Mouse (Mus musculus) heart, adult 11 months (tissue): ENCODE data around the gene Ttc26.

Source experiments
- DNase-seq: peaks from one replicate; pipeline ENCODE4 v3.0.0; 2022

Ttc26 gene

DNA sequence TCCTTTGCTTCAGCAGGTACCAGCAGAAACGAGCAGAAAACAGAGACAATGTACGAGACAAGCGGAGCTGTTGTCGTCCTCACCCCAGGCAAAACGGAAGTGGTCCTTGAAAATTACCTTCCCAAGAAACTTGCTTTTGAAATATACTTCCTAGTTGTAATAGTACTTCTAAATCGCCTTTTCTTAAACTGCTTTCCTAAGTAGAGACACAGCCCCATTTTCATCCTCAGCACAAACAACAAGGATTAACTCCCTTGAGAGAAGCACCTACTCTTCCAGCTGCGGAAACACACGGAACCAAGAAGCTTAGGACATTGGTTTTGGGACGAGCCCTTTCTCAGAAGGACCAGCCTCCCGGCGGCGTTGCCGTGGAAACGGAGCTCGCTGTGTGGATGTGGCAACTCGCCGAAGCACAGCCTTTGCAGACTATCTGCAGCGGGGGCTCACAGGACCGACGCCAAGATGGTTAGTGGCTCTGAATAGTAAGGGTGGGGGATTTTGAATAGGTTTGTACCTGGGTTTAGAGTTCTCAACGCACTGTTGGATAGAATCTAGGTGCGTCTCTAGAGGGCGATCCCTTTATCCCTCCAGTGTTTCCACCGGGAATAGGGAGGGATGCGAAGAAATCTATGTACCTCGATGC, at the start of gene Ttc26:
Gene Ttc26 (plus strand): TSS at position 341 of the 643 bp plus-strand sequence.
- DNase-seq: peak; percentile 97

GRCm38 (mm10) chr6:38335264-38335663, 46.0 kb upstream of the Ttc26 start:
- no peak for DNase-seq

DNA sequence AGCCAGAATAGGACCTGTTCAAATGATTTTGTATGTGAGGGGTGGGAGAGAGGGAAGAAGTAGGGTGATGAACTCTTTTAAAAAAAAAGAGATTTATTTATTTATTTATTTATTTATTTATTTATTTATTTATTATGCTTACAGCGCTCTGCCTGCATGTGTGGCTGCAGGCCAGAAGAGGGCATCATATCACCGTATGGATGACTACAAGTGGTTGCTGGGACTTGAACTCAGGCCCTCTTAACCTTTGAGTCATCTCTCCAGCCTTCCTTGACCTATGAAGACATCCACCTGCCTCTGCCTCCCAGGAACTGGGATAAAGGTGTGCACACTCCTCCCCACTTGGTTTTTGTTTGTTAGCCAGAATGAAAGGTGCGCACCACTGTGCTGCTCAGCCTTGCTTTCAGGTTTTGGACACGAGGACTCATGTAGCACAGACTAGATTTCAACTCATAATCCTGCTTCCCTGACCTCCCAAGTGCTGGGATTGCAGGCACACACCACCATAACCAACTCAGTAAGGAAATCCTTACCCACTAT, 44.0 kb upstream of the Ttc26 start:
- DNase-seq: no peak

GRCm38 (mm10) chr6:38337951-38338350, 43.3 kb upstream of the Ttc26 start:
- DNase-seq: peak; percentile 97

DNA sequence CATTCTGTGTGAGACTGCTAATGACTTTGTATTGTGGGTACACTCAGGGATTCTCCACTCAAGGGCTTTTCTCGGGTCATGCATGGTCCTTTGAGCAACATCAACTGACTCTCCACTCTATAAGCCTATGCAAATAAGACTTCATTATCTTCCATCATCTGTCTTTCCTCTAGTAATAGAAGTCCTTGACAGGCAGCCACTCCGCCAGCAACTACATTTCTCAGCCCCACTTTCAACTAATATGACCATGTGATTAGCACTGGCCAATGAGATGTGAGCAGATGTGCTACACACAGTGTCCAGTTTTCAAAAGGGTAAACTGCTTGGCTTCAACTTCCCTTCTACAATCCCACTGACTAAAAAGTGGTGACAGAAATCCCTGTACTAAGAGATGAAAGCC, 42.2 kb upstream of the Ttc26 start:
- no peak for DNase-seq

- no peak for DNase-seq
These were observed 39.3 kb upstream of the Ttc26 start for GRCm38 (mm10) chr6:38341751-38342665.

GRCm38 (mm10) chr6:38342666-38342992, 38.6 kb upstream of the Ttc26 start:
- peak; percentile 59 for DNase-seq

DNA sequence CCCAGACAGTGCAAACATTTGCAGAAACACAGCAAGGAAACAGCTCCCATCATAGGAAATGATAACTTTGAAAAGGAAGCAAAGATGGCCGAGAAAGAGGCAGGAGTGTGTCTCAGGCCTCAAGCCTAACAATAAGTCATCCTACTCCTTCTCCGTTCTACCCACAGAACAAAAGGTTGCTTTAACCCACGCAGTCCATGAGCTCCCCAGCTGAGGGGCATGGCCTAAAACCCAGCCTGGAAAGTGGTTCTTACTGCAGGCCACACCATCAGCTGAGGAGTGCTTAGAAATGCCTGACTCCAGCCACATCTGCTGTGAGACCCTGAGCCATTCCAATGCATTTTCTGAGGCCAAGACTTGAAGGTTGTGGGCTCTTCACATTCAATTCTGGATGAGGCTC, 37.7 kb upstream of the Ttc26 start:
- DNase-seq: peak; percentile 85

DNA sequence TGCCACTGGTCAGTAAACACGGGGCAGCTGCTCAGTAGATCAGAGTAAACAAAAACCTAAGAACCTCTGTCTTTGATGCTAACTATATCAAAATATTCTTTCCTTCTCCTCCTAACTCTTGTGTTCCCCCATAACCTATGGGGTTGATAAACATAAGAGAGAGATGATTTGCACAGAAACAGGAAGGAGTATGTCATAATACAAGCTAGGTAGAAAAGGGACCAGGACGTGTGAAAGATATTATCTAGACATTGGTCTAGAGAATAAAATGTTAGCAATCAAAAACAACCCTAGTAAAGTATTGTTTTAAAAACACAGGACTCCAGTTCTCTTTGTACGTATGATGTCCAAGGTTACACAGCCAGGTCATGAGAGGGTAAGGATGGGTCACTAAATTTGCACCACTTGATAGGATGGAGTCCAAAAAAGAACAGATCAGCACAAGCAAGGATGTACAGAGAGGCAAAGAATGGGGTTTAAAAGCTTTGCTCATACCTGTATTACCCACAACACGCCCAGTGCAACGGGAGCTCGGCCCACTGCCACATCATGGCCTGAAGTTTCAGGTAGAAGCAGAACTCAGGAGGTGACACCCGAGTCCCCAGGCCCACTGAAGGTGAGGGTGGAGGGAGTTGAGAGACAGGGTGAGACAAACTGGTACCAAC, 37.1 kb upstream of the Ttc26 start:
- DNase-seq: no peak

- peak; percentile 98 for DNase-seq
These were observed 35.5 kb upstream of the Ttc26 start for GRCm38 (mm10) chr6:38345796-38346195.

DNA sequence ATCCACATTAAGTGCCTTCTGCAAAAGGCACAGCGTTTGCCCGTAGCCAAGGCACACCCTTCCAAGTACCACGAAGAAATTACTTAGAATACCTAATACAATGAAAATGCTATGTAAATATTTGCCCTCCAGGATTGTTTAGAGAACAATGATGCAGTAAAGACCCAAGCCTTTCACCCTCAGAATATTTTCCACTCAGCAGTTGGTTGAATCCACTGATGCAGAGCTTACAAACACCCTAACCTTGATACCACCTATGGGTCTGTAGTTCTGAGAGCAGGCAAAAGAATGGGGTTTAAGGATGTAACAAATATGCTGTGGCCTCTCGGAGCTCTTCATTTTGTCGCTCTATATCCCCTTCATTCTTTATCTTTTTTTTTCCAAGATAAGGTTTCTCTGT, 33.4 kb upstream of the Ttc26 start:
- no peak for DNase-seq

DNA sequence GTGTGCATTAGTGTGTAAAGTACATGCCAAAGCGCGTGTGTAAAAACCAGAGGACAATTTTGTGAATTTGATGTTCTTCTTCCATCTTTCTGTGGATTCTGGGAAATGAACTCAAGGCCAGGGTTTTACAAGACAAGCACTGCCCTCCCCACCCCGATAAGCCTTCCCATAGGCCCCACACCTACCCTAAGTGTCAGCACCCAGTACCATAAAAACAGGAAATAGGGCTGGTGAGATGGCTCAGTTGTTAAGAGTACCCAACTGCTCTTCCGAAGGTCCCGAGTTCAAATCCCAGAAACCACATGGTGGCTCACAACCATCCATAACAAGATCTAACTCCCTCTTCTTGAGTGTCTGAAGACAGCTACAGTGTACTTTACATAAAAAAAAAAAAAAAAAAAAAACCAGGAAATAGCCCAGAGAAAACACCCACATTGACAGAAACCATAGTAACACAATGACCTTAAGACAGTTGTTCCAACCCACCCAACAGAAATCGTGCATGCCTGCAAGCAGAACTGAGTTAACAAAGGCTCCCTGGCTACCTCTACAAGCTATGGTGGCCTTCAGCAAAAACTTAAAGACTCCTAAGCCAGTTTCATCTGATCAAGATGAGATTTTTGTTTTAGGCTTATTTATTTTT, 32.3 kb upstream of the Ttc26 start:
- no peak for DNase-seq

DNA sequence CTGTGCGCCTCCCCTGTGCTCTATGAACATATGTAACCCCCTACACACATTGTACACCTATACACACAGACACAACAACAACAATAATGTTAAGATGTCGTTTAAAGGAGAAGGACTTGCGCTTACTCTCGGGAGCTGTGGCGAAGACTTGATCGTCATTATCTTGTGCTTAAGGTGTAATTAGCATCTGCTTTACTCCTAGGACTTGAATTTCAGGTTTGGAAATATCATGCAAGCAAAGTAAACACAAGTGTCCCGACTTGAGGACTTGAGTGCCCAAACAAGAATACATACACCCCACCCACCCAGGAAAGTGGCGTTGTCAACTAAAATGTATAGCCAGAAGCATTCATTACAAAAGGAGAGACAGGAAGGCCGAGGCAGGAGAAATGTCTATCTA, 31.5 kb upstream of the Ttc26 start:
- DNase-seq: no peak

GRCm38 (mm10) chr6:38351930-38352329, 29.3 kb upstream of the Ttc26 start:
- no peak for DNase-seq

GRCm38 (mm10) chr6:38352451-38352850, 28.8 kb upstream of the Ttc26 start:
- DNase-seq: no peak

- DNase-seq: peak; percentile 77
These were observed 28.1 kb upstream of the Ttc26 start for GRCm38 (mm10) chr6:38353181-38353580.

DNA sequence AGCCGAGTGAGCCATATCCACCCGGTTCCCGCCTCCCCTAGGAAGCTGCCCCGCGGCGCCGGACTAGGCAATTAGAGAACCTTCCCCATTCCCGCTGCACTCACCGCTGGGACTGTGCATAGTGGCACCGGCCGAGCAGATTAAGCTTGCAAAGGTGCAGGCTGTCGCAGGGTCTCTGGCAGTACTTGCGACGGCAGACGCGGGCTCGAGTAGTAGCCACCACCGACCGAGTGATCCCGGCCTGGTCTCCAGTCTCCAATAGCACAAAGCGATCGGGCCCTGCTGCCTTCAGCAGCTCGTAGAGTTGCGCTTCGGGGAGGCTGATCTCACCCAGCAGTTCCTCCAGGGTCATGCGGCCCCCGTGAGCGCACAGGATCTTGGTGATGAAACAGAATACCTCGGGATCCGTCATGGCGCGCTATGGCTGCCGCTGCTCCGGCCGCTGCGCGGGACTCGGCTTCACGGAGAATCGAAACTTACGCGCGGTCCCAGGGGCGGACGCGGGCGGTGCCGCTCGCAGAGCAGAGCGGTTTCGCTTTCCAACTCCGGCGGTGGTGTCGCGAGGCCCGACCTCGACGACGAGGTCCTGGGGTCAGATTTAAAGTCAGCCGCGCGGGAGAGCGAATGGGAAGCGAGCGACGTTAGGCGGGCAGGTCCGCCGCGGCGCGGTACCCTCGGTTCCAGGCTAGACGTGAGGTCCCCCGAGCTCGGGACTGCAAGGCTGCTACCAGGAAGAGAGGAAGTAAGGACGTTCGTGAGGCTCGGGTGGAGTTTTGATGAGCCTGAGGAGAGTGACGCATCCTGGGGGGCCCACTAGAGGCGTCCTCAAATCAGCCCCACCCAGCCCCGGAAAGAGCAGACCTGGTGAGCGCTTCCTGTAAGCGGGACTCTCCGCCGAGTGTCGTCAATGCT, 27.2 kb upstream of the Ttc26 start, which contains the start of gene Zc3hav1:
Gene Zc3hav1 (minus strand): TSS at position 793 of the 912 bp plus-strand sequence.
- DNase-seq: peak; percentile 99

GRCm38 (mm10) chr6:38354723-38355353, 26.4 kb upstream of the Ttc26 start:
- DNase-seq: peak; percentile 87

GRCm38 (mm10) chr6:38355354-38355823, 25.9 kb upstream of the Ttc26 start:
- DNase-seq: peak; percentile 91

DNA sequence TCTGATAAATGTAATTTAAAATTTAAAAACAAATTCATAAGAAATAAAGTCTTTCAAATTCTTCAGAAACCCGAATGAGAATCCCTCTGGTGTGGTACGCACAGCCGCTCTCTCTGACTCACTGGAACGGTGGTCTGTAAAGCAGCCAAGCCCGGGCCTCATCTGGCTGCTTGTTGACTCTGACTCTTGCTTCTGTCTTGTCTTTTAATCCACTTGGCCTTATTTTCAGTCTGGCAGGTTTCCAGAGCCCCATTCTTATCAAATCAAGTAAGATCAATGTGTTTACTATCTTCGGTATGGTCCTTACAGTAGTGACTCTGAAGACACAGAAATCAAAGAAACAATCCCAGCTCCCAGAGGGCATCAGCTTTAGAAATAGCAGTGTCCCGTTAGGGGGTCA, 25.4 kb upstream of the Ttc26 start:
- DNase-seq: peak; percentile 86
